Mouse (Mus musculus): ENCODE data around the gene Liph.
"Not testable (repeated sequence)": the region's sequence is repeated elsewhere in the genome, so short reads cannot be mapped to it uniquely, and the experiment has no call there.

DNA sequence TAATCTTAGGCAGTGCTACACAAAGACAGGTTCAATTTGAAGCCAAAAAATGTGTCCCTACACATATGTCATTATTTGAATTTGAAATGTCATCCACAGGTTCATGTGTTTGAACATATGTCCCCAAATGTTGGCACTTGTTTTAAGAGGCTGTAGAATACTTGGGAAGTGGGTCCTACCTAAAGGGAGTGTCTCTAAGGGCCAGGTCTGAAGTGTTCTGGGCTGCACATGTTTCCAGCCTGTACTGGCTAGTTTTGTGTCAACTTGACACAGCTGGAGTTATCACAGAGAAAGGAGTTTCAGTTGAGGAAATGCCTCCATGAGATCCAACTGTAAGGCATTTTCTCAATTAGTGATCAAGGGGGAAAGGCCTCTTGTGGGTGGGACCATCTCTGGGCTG lies 4.6 kb downstream of the Liph start:
- not testable (repeated sequence) for TF ChIP-seq CTCF (IDR thresholded peaks at IDR 0.05; ENCODE audit: borderline replicate concordance, extremely low read depth, insufficient read depth, insufficient read length); POLR2A (IDR thresholded peaks at IDR 0.05; ENCODE audit: borderline replicate concordance, extremely low read depth, insufficient read depth, insufficient read length, poor library complexity, severe bottlenecking)
